Mouse (Mus musculus) limb, embryonic 15.5 days (tissue): ENCODE results near the gene Pm20d1. TPM values are rescaled to one million over a fixed set of nuclear protein-coding genes. Genes with fewer than 3 reads are reported as not detected.

Source experiments
- polyA plus RNA-seq: library from polyadenylated mRNA; unstranded; fragments of >200 nt; fragmentation: Nextera tagmentation; extraction: Ambion mirVana; gene quantifications from 2 replicates; pipeline ENCODE4 v1.2.1, GENCODE M21; 2015

Gene Pm20d1
- polyA plus RNA-seq, 1 experiment from 2014 or later: 0.29 TPM

Other genes starting within 250 kb of the Pm20d1 start
- gene Avpr1b, start 198.1 kb upstream of the Pm20d1 start, polyA plus RNA-seq: not detected in 2 replicates
- 0.40 and 0.42 TPM in 2 replicates for gene Ctse, start 159.1 kb upstream of the Pm20d1 start, polyA plus RNA-seq
- gene Rab7b, start 108.7 kb upstream of the Pm20d1 start, polyA plus RNA-seq: 14.0 and 15.0 TPM in 2 replicates
- 0.05 and 0.29 TPM in 2 replicates for gene Slc26a9, start 53.4 kb upstream of the Pm20d1 start, polyA plus RNA-seq
- gene Slc41a1, start 30.1 kb downstream of the Pm20d1 start, polyA plus RNA-seq: 16.4 and 18.8 TPM in 2 replicates
- 29.8 and 30.1 TPM in 2 replicates for gene Rab29, start 69.8 kb downstream of the Pm20d1 start, polyA plus RNA-seq
- gene Nucks1, start 113.2 kb downstream of the Pm20d1 start, polyA plus RNA-seq: 57.1 and 68.4 TPM in 2 replicates
- gene Slc45a3, start 165.6 kb downstream of the Pm20d1 start, polyA plus RNA-seq: 13.9 and 14.2 TPM in 2 replicates
- gene Elk4, start 210.2 kb downstream of the Pm20d1 start, polyA plus RNA-seq: 24.3 and 24.4 TPM in 2 replicates